Mouse (Mus musculus): ENCODE data around the gene Bicc1.
A peak's percentile ranks its signal among the peaks of the same experiment; 100 is the strongest.

- TF ChIP-seq CTCF (conservative IDR thresholded peaks at IDR 0.05; ENCODE audit: insufficient read depth, insufficient read length, low read depth, low read length): peak; percentile 40; the same call in 1 of the 2 replicates
- TF ChIP-seq POLR2A (IDR thresholded peaks at IDR 0.05; ENCODE audit: low read depth, low read length): no peak
These were observed 161.4 kb downstream of the Bicc1 start for GRCm38 (mm10) chr10:70998136-70998535.
